Comparison of ENCODE assay signal across 8 mouse cellular contexts in the genomic region with DNA sequence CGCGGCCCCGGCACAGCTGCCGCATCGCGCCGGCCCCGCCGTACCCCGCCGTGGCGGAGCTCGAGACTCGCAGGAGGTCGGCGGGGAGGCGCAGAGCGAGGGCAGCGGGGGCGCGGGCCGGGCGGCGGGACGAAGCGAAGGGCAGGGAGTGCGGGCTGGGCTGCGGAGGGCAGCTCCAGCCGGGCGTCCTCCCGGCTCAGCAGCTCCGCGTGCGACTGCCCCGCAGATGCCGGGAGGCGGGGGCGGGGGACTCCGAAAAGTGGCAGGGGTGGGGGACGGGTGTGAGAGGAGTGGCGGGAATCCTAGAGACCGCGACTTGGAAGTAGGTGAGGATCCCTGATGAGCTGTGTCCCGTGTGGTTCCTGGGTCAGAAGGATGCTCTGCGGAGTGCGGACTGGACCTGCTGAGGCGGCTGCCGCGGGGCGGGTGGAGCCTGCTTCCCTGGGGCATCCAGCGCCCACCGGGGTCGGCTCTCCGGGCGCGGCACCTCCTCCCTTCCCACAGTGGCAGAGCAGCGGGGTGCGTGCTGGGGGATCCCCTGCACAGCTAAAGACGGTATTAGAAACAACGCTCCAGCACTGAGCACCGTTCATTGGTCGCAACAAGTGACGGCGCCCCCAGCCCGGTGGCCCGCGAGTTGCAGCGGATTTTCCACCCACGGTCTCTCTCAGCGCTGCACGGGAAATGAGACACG. TPM values are rescaled to one million over a fixed set of nuclear protein-coding genes. Genes with fewer than 3 reads are reported as not detected.
DNase-seq lines count a peak whose midpoint lies in the region; ATAC-seq and TF ChIP-seq lines count a peak whose summit lies in the region.

Slc35d3 (minus strand) TSS at position 462 of the 694 bp plus-strand sequence.

- H3K9ac ChIP-seq in heart, adult 2 months (ENCODE audit: low read depth, low read length): peak within 1 kb of the TSS; percentile 4; the same call in 1 of the 2 replicates
- peak within 1 kb of the TSS; percentile 46 for H3K9ac ChIP-seq in embryonic facial prominence, embryonic 11.5 days (replicated peaks; ENCODE audit: low read length)
- no peak within 1 kb of the TSS for H3K9ac ChIP-seq in liver, embryonic 16.5 days (ENCODE audit: low read depth, low read length)

- no peak for TF ChIP-seq CTCF in heart, adult 2 months (IDR thresholded peaks at IDR 0.05)
- no peak for TF ChIP-seq CTCF in Patski (IDR thresholded peaks at IDR 0.05)

- peak; percentile 41 for ATAC-seq in Patski
- ATAC-seq in embryonic facial prominence, embryonic 11.5 days (replicated peaks; ENCODE audit: insufficient number of reproducible peaks, low FRiP score, low TSS enrichment, low read depth): 0 out of 2 replicates have a peak, but pooled peaks have one; percentile 42
- ATAC-seq in hematopoietic stem cell, adult 5-6 weeks (replicated peaks in 1 of 2; ENCODE audit: insufficient read depth in 1 of 2, low FRiP score in 2 of 2, low TSS enrichment in 1 of 2, low read depth in 1 of 2, poor library complexity in 2 of 2, severe bottlenecking in 2 of 2): peak; percentile 56 to 62
- no peak for ATAC-seq in liver, embryonic 16.5 days (ENCODE audit: low read depth)
- ATAC-seq in neutrophil, adult 5-6 weeks (ENCODE audit: extremely low read depth, insufficient number of reproducible peaks, low FRiP score, poor library complexity, severe bottlenecking): peak; percentile 40; the same call in 1 of the 2 replicates

- CTCF ChIA-PET in Patski (lab: Charles Lee): no interaction called here

- no peaks in the 10 kb centered on the region for H3K36me3 ChIP-seq in heart, adult 2 months (ENCODE audit: control insufficient read depth, insufficient read depth, low read length)
- H3K36me3 ChIP-seq in embryonic facial prominence, embryonic 11.5 days (replicated peaks; ENCODE audit: control insufficient read depth, insufficient read depth, low read depth, low read length): no peaks in the 10 kb centered on the region
- H3K36me3 ChIP-seq in liver, embryonic 16.5 days (ENCODE audit: control insufficient read depth, insufficient read depth): no peaks in the 10 kb centered on the region

- no peak for TF ChIP-seq POLR2A in heart, adult 2 months (IDR thresholded peaks at IDR 0.05; ENCODE audit: insufficient read depth, low read depth, low read length)

- WGBS in heart, adult 2 months: under 1% methylated on average over 66 of the region's 72 CpGs
- WGBS in embryonic facial prominence, embryonic 11.5 days: under 1% methylated on average over 72 of the region's 72 CpGs
- under 1% methylated on average over 71 of the region's 72 CpGs for whole genome bisulfite sequencing in liver, embryonic 16.5 days (ENCODE audit: insufficient replicate concordance)

- no peak for TF ChIP-seq EP300 in heart, adult 2 months (IDR thresholded peaks at IDR 0.05; ENCODE audit: insufficient read depth, low read depth, low read length)

- in situ Hi-C loops in Patski (cut with MboI; ENCODE audit: low pct_unique_long_range_greater_than_20kb): no loop called here

- no peaks in the 10 kb centered on the region for H3K4me1 ChIP-seq in heart, adult 2 months (ENCODE audit: control insufficient read depth, insufficient read depth, low read length)
- H3K4me1 ChIP-seq in embryonic facial prominence, embryonic 11.5 days (ENCODE audit: control insufficient read depth, insufficient read depth, low read length): peaks cover 11% of the 10 kb centered on the region
- peaks cover 6% of the 10 kb centered on the region for H3K4me1 ChIP-seq in liver, embryonic 16.5 days (ENCODE audit: control insufficient read depth, low read depth, low read length)

- no peaks in the 10 kb centered on the region for H3K79me2 ChIP-seq in heart, adult 2 months (replicated peaks; ENCODE audit: control insufficient read depth, insufficient read depth, low read length)

- peaks cover 19% of the 10 kb centered on the region for H3K27me3 ChIP-seq in heart, adult 2 months (ENCODE audit: control insufficient read depth, insufficient read depth, low read length)
- peaks cover 44% of the 10 kb centered on the region for H3K27me3 ChIP-seq in Patski
- H3K27me3 ChIP-seq in embryonic facial prominence, embryonic 11.5 days (ENCODE audit: control insufficient read depth, insufficient read depth, low read length): peaks cover 46% of the 10 kb centered on the region
- peaks cover 49% of the 10 kb centered on the region for H3K27me3 ChIP-seq in liver, embryonic 16.5 days (ENCODE audit: control insufficient read depth, insufficient read depth, low read depth, low read length)

- POLR2A ChIA-PET in Patski (lab: Charles Lee): interaction anchor here (0.6 kb wide), 1 partner anchor 837 kb away, joined by 4 read pairs; no protein-coding TSS in a partner anchor

- peak within 1 kb of the TSS; percentile 40 for H3K4me3 ChIP-seq in heart, adult 2 months
- peak within 1 kb of the TSS; percentile 61 for H3K4me3 ChIP-seq in embryonic facial prominence, embryonic 11.5 days (ENCODE audit: low read depth, low read length)
- H3K4me3 ChIP-seq in liver, embryonic 16.5 days (ENCODE audit: low read depth, low read length): peak within 1 kb of the TSS; percentile 50

- H3K27ac ChIP-seq in heart, adult 2 months: no peak within 1 kb of the TSS
- H3K27ac ChIP-seq in embryonic facial prominence, embryonic 11.5 days (replicated peaks; ENCODE audit: low read depth, low read length): no peak within 1 kb of the TSS
- no peak within 1 kb of the TSS for H3K27ac ChIP-seq in liver, embryonic 16.5 days (ENCODE audit: low read length)

- DNase-seq in heart, adult 2 months: peak in 1 of 2 experiments; percentile 4
- DNase-seq in heart, postnatal 25 days (ENCODE audit: low spot score): no peak
- DNase-seq in Patski (ENCODE audit: low read depth, low spot score): no peak
- DNase-seq in embryonic facial prominence, embryonic 11.5 days (ENCODE audit: low spot score): peak; percentile 58
- no peak for DNase-seq in urinary bladder, adult 2 months (ENCODE audit: low spot score)

- intact Hi-C loops in heart, adult 2 months (cut with DNase I): no loop called here
- intact Hi-C loops in heart, postnatal 25 days (cut with DNase I): no loop called here

- H3K9me3 ChIP-seq in embryonic facial prominence, embryonic 11.5 days (replicated peaks; ENCODE audit: control insufficient read depth, low read length): no peaks in the 10 kb centered on the region
- H3K9me3 ChIP-seq in liver, embryonic 16.5 days (replicated peaks; ENCODE audit: control insufficient read depth, low read length): no peaks in the 10 kb centered on the region

- peak within 1 kb of the TSS; percentile 100 for H3K4me2 ChIP-seq in embryonic facial prominence, embryonic 11.5 days (ENCODE audit: low read depth, low read length)
- H3K4me2 ChIP-seq in liver, embryonic 16.5 days (ENCODE audit: low read depth, low read length): peak within 1 kb of the TSS; percentile 72

RNA-seq across cellular contexts. Expression of gene Slc35d3, which starts in this region (rescaled TPM):
- total RNA-seq in heart, adult 2 months (2021): not detected
- polyA plus RNA-seq in heart, adult 2 months (2012; rRNA removed): 0.06 and 0.14 TPM in 2 replicates
- total RNA-seq in heart, postnatal 25 days (2021): not detected
- polyA plus RNA-seq in Patski (2021): not detected
- polyA plus RNA-seq in embryonic facial prominence, embryonic 11.5 days (2014; fragmentation: Nextera tagmentation; extraction: Ambion mirVana): 0.84 and 0.91 TPM in 2 replicates
- 10.1 and 11.3 TPM in 2 replicates for total RNA-seq in hematopoietic stem cell, adult 5-6 weeks (2017)
- 1.6 and 1.7 TPM in 2 replicates for polyA plus RNA-seq in liver, embryonic 16.5 days (2015; fragmentation: Nextera tagmentation; extraction: Ambion mirVana)
- total RNA-seq in neutrophil, adult 5-6 weeks (2017): not detected in 2 replicates
- 0.39 and 0.47 TPM in 2 replicates for polyA plus RNA-seq in urinary bladder, adult 2 months (2012; rRNA removed)

Comparison
In these comparisons a context has a peak if more than half of its experiments do, and no peak if none do; other contexts are left out.
1. Peak in ATAC-seq in Patski; RNA of the gene not detected or under 1 TPM.
2. Peak in DNase-seq, ATAC-seq, H3K4me3 ChIP-seq, H3K9ac ChIP-seq and H3K4me2 ChIP-seq in embryonic facial prominence, embryonic 11.5 days; RNA of the gene not detected or under 1 TPM.
3. Peak in ATAC-seq in neutrophil, adult 5-6 weeks; RNA of the gene not detected or under 1 TPM.